Mouse (Mus musculus) neutrophil, adult 5-6 weeks (primary cell): ENCODE results near the gene Dcaf10. TPM values are rescaled to one million over a fixed set of nuclear protein-coding genes. Genes with fewer than 3 reads are reported as not detected.
"Not testable (repeated sequence)": the region's sequence is repeated elsewhere in the genome, so short reads cannot be mapped to it uniquely, and the experiment has no call there.

ENCODE experiments used
- ATAC-seq: fragments of 151-379, 151-347 bp; 2 replicates; pipeline ENCODE4 v1.8.0; 2017; ENCODE audit warnings: mild to moderate bottlenecking, moderate TSS enrichment; ENCODE audit not compliant: insufficient number of reproducible peaks, poor library complexity, low FRiP score, severe bottlenecking; ENCODE audit errors: extremely low read depth
- total RNA-seq: library from RNA; stranded (forward); fragments of 200-1000 nt; gene quantifications from 2 replicates; pipeline ENCODE4 v1.2.3, GENCODE M21; 2017

The Dcaf10 gene
- total RNA-seq, result 12.4 and 14.3 TPM in 2 replicates

DNA sequence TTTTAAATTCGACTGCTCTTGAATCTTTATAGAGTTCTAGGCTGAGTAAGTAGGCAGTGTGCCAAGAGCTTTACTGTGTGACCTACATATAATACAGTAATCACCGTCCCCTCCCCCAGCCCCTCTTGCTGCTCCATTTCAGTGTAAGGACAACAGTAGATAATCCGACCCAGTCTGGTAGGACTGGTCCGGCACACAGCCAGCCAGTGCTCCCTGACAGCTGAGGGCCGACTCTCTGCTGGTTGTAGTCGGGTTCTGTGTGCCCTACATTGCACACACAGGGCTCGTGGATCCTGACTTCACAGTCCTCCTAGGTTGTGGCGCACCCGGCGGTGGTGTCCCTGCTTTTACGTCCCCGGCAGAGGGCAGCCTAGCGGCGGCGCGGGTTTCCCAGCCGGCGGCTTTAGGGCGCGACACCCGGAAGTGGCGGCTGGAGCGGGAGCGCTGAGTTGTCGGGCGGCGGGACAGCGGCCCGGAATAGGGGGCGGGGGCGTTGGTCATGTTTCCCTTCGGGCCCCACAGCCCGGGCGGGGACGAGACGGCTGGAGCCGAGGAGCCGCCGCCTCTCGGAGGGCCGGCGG is at the start of gene Dcaf10:
TSS of gene Dcaf10 (plus strand) at position 433 of the 581 bp plus-strand sequence.
- ATAC-seq, result peak; percentile 93

DNA sequence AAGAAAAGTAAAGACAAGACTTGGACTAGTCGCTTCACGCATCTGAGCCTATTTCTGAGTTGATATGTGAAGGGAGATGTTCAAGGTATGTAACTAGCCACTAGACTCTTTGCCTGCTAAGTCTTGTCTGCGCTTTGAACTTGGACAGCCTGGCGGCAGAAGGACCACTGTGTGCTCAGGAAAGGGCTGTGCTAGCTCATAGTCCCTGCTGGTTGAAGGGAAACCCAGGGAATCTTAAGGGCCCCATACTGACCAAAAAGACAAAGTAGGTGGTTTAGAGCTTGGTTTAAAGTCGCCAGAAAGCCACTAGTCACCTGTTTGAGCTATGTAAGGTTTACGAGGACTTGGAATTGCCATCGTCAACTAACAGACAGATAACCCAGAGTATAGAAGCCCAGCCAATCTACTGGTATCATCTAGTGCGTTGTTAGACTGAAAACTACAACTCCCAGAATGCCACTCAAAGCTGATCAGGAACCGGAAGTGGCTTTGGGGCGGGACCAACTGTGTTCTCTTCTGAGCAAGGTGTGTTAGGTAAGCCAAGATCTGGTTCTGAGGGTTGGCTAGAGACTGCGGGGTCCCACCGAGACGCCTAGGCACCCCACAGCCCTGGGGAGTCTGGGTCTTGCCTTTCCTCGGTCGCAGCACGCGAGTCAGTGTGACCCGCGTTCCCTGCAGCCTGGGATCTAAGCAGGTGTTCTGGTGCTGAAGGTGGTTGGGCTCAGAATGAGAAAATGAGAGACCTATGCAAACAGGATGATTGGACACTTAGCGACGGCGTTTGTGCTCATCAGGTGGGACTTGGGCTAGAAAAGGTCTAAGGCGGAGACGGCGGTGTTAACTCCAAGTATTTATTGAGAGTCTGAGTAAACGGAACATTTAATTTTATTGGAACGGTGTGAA is 45.0 kb upstream of the Dcaf10 start, which contains the start of gene Trmt10b:
TSS of gene Trmt10b (plus strand) at position 466 of the 903 bp plus-strand sequence.
- ATAC-seq, result peak; percentile 98

DNA sequence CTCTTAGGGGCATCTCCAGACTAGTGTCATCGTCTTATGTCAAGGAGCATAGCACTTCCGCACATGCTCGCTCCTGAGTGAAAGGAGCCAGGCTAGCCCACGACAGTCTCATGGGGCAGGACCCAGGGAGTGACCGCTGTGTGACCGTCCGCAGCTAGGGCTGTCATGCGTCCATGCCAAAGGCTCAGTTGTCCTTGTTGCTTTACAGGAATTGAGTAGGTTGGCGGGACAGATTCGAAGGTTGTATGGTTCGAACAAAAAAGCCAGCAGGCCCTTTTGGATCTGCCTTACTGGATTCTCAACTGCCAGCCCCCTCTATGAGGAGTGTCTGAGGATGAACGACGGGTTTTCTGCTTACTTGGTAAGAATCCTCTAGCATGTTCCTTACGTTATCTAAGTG is 36.4 kb upstream of the Dcaf10 start:
- ATAC-seq, result no peak

DNA sequence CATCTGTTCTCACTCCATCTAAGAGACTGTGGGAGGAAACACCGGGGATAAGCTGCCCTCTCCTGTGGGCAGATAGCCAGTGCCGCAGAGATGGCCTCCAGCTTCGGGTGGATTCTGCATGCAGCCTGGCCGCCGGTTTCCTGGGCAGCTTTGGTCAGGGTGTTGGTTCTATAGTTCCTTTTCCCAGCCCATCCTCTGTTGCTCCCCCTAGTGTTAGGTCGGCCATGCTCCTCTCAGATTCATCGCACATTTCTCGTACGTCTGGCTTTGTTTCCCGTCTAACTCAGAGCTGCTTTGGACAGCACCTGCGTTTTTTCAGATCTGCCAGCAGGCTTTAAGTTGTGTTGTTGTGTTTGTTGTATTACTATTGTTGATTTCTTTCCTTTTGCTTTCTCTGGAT is 33.9 kb upstream of the Dcaf10 start:
- no peak for ATAC-seq

DNA sequence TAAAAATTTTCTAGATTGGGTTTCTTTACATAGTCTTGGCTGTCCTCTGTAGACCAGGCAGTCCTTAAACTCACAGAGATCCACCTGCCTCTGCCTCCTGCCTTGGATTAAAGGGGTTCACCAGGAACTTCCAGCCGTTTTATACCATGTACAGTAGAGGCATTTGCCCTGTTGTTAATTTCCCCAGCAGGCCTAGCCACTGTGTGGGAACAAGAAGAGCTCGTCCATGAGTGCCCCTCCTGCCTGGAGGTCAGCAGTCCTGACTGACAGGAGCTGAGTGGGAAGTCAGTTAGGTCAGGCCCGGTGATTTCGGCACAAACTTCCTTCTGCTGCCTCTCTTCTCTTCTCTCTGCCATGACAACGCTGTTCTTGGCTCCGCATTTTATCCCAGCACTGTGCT is 33.3 kb upstream of the Dcaf10 start:
- ATAC-seq, result no peak

DNA sequence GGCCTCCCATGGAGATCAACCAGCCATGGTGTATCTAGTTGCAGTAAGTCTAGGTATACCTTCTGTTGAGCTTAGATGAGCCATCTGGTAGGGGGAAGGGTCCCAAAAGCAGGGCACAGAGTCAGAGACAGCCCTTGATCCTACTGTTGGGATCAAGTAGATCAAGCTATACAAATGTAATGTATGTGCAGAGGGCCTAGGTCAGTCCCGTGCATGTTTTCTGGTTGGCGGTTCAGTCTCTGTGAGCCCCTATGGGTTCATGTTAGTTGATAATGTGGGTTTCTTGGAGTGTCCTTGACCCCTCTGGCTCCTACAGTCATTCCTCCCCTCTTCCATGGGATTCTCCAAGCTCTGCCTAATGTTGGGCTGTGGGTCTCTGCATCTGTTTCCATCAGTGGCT is 30.8 kb upstream of the Dcaf10 start:
- no peak for ATAC-seq

DNA sequence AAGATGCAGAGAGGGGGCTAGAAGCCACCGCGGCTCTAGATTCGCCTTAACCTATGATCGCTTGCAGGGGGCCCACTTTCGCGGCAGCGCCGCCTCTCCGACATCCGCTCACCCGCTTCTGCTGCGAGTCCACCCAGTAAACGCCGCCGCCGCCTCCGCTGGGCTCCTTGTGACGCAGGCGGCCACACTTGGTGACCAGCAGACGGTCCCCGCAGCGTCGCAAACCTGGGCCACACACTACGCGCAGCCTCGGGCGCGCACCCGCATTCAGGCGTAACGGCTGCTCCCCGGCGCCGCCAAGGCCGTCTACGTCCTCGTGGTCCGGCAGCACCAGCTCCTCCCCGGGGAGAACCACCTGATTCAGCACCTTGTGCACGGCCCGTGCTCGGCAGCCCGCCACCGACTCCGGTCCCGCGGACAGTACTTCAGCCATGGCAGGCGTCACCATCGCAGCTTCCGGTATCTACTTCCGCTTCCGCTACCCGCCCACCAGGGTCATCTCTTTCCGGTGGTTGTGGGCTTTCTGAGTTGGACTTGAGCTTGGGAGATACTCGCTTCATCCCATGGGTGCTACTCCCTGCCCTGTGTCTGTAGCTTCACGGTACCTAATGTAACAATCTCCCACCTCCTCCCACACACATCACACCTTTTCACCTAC is 21.6 kb upstream of the Dcaf10 start:
- peak; percentile 91 for ATAC-seq

DNA sequence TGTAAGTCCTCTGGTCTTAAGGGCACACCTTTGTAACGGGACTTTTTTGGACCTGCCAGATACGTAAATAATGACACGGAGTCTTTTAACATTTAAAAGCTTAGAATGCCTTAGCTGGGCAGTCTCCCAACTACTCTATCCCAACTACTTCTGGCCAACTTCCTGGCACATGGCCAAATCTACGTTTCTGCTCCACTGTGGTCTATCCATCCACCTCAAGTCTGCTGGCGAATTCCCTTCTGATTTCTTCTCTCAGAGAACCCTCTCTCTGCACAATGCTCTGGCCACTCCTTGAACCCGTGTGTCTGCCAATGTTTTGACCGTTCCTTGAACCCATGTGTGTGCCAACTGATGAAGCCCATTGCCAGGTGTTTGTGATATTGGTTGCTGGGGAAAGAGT is 10.8 kb upstream of the Dcaf10 start:
- ATAC-seq, result no peak

DNA sequence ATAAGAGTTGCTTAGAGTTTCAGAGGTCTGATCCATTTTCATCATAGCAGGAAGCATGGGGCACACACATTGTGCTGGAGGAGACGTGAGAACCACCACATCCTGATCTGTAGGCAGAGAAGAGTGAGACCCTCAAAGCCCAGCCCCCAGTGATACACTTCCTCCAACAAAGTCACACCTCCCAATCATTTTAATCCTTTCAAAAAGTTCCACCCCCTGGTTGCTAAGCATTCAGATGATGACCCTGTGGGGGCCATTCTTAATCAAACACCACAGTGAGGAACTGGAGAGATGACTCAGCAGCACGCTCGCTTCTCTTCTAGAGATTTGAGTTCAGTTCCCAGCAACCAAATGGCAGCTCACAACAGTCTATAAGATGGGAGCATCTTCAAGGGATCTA is 9.4 kb upstream of the Dcaf10 start:
- no peak for ATAC-seq

DNA sequence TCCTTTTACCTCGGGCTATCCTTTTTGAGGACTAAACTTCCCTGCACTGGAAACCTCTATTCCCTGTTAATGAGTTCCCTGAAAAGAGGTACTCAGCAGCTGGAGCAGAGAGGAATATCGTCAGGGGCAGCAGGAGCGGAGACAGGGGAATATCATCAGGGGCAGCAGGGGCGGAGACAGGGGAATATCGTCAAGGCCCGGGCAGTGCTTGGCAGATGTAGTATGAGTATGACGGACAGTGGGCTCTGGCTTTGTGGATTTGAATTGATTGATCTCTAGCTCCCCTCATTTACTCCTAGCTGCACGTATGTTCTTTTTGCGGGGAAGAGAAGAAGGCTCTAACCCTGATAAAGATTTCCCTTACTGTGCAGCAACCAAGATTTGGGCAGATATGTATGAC is 675 bp upstream of the Dcaf10 start:
- no peak for ATAC-seq

DNA sequence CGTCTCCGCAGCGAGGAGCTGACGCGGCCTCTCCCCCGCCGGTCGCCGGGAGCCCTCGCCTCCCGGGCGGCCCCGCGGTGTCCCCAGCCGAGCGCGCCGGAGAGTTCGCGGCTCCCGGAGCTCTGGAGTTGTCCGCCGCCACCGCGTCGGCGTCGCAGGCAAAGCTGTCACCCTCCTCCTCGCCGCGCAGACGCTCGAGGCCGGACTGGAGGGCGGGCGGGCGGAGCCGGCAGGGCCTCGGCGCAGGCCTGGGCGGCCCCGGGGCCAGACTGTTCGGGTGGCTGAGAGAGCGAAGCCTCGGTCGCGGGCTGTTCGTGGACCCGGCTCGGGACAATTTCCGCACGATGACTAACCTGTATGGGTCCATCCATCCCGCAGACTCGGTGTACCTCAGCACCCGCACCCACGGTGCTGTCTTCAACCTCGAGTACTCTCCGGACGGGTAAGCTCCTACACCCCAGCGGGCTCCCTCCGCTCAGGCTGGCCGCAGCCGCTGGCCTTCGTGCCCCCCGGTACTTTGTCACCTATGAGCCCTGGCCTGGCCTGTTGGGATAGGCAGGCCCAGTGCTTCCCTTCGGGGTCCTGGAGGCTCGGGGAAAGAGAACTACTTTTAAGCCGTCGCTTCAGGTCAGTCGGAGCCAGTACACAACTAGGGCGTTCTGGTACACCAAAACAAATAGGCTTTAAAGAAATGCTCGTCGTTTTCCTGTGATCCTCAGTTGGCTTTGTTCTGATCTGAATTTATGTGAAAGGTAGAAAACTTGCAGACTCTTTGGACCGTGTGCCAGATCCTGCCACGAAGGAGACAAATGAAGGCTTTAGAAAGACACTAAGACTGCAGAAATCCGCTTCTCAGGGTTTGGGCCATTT is 620 bp downstream of the Dcaf10 start, which contains the start of gene Exosc3:
TSS of gene Exosc3 (minus strand) at position 447 of the 870 bp plus-strand sequence.
- ATAC-seq, result no peak

DNA sequence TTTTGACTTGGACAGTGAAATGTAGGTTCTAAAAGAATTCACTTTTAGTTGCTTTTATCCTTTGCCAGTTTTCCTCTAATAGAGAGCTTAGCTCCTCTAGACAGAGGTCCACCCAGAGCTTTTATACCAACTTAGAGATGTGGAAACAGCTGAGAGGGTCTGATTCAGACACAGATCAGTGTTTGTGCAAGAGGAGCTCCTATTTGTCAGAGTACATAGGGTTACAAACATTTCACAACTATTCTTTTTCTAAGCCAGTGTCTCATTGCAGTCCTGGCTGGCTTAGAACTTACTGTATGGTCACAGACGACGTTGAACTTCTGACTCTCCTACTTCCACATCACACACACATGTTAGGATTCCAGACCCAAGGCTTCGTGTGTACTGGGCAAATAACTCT is 14.8 kb downstream of the Dcaf10 start:
- no peak for ATAC-seq

DNA sequence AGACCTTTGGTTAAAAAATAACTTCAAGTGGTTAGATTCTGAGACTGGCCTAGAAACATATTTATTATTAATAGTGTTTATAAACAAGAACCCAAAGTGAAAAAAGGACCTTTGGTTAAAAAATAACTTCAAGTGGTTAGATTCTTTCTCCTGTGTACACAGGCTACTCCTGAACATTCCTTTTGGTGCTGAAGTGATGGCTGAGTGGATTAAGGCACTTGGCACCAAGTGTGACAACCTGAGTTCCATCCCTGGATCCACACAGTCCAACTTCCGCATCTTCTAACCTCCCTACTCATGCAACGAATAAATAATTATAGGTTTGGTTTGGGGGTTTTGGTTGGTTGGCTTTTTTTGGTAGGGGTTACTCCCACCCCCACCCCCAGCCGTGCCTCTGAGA is 29.4 kb downstream of the Dcaf10 start:
- ATAC-seq, result no peak

DNA sequence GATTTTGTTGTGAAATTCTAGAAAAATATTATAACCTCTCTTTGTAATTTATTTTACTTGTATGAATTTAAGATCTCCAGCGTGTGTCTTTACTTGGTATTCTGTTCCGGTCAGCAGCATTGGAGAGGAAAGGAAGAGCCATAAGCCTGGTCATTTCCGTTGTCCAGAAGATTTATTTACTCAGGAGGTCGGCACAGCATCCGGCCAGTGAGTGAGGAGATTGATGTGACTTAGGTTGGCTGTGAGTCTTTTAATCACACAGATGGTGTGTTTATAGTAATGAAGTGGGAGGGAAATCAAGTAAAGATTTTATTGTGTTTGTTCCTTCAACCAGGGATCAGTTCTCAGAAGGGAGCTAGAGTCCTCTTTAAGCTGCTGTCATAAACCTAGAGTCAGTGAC is 33.0 kb downstream of the Dcaf10 start:
- ATAC-seq, result no peak

DNA sequence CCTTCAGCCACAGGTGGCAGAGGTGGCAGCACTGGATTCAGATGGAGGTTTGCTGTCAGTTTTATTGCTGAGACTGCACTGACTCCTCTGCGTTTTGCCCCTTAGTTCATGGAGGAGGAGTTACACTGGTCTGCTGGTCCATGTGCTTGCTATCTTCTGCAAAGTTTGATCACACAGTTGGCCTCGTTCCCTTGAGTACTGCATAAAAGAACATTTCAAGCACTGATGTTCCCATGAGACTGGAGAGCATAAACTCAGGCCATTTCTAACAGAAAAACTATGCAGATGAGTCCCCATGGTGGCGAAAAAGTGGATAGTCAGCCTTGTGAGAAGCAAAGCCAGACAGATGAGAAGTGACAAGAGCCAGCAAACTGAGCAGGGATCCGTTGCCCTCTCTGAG is 34.7 kb downstream of the Dcaf10 start:
- no peak for ATAC-seq

DNA sequence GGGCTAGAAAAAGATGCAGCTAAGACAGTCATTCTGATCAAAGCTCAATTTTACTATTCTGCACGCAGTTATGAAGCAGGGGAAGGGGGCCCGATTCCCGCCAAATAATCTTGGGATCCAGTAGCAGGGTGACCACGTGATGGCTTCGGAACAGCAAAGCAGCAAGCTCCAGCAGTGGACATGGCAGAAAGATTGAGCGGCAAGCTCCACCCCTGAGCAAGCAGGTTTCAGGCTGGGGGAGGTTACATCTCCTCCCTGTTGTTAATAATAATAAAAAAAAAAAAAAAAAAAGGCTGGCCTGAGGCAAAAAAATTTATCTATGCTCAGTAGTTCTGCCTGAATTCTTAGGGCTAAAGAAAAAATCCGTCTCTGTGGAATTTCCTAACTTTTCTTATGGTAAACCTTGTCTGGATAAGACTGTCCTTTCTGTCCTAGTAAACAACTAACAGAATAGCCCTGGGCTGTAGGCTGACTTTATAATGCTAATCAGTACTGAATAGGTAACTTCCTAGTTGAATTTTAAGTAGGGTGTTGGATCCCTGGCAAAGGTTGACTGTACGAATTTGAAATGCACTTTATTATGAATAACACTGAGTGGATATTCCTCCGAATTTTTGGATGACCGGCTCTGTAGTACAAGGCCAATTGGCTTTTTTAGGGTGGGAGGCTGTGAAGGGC is 39.1 kb downstream of the Dcaf10 start:
- not testable (repeated sequence) for ATAC-seq

DNA sequence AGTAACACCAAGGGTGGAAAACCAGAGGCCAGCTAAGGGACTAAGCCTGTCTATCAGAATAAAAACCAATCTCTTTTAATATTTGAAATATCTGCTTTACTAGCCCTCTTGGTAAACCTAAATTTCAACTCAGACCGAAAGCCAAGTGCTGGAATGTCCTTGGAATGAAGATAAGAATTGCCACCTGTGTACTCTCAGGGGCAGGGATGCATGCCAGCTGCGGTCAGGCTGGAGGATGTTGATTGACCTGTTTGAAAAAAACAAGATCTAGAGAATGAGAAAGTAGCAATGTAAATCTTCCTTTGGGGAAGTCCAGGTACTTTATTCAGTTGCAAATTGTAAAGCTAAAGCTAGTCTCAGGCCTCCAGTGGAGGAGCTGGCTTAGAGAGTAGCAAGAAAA is 40.2 kb downstream of the Dcaf10 start:
- ATAC-seq, result not testable (repeated sequence)

DNA sequence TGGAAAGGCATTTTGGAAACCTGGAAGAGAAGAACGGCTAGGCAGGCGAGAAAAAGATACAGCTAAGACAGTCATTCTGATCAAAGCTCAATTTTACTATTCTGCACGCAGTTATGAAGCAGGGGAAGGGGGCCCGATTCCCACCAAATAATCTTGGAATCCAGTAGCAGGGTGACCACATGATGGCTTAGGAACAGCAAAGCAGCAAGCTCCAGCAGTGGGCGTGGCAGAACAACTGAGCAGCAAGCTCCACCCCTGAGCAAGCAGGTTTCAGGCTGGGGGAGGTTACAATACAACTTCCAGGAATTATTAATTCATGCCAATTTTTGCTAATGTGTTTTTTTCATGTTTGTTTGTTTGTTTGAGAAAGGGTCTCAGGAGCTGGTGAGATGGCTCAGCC is 45.4 kb downstream of the Dcaf10 start:
- ATAC-seq, result not testable (repeated sequence)
